Mouse (Mus musculus): ENCODE results near the gene Hyal3.

DNA sequence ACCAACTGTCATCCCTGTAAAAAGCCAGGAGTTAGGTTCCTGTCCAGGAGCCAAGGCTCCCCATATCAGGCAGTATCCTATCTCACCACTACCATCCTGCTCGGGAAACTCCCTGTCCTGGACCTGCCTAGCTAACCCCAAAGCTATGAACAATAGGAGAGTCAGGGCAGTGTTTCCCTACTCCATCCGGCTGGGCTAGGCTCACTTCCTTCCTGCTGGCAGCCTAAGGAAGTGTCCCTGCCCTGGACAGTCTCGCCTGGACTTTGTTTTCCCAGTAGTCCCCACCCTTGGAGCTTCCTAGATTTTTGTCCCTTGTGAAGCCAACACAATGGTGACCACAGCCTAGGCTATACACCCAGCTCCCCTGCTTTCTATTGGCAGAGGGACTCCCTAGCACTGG is 13.8 kb upstream of the Hyal3 start:
- TF ChIP-seq CTCF (IDR thresholded peaks at IDR 0.05; ENCODE audit: borderline replicate concordance, insufficient read depth, low read depth, low read length) (no peak), POLR2A (IDR thresholded peaks at IDR 0.05; ENCODE audit: borderline replicate concordance, insufficient read depth, low read length) (no peak)
